Mouse (Mus musculus) adrenal gland (tissue): ENCODE measurements at regions not wholly inside any gene's neighbourhood (a gene's known extent, or its start where the extent isn't known, plus 50 kb on each side); places are given as distances from the start of the nearest gene placed in this dataset.
"Not testable (repeated sequence)": the region's sequence is repeated elsewhere in the genome, so short reads cannot be mapped to it uniquely, and the experiment has no call there.

Source experiments
- intact Hi-C: fragments of 180-260 bp; cut with DNase I; formaldehyde crosslinking; loops from one replicate; pipeline ENCODE4 v1.15.1; 2025

DNA sequence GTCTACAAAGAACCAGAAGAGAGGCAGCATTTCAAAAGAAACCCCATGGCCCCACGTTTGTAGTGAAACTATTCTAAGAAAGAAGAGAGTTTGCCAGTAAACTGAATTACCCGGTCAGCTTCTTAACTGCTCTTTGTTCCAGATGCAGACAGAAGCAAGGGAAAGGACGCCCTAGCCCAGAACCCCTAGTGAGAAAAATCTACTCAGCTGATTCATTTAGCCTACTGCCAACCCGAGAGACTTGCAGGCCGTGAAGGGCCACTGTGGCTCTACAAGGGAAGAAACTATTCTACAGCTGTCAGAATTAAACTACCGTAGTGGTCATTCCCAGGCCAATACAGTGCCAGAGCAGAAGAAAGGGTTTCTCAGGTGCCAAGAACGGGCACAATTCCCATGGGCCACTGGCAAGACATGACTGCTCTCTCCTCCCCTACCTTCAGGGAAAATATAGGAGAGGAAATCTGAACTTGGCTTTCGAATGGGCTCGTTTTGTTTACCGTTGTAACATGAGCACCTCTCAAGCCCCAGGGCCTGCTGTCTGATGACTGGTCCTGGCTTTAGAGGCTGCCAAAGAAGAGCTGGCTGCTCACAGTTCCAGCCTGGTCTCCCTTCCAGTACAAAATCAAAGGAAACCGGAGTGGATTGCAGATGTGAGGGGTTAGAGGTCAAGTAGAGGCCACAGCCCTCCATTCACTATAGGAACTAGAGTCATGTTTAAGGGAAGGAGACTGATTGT is 111.7 kb upstream of the Dlg1 start:
- intact Hi-C loops: no loop called here

GRCm38 (mm10) chr16:31553361-31554146 is 109.7 kb upstream of the Dlg1 start:
- intact Hi-C loops: no loop called here

- intact Hi-C loops: no loop called here
Measured at GRCm38 (mm10) chr16:31560426-31560825, 102.8 kb upstream of the Dlg1 start.

DNA sequence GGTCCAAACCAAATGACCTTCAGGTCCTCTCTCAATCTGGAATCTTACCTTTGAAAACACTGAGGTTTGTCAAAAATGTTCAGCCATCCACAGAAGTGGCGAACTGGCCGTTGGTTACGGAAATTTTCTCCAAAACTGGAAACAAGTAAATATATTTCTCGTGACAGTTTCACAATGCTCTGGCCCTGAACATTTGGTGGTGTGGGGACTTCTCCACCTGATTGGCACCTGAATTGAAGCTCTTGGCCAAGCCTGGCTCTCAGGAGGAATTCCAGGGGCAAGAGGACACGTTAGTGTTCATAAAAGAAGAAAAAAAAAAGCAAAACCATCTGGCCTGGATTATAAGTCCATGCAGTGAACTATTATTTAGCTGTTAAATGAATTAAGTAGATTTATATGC is 98.3 kb upstream of the Dlg1 start:
- intact Hi-C loops: no loop called here

DNA sequence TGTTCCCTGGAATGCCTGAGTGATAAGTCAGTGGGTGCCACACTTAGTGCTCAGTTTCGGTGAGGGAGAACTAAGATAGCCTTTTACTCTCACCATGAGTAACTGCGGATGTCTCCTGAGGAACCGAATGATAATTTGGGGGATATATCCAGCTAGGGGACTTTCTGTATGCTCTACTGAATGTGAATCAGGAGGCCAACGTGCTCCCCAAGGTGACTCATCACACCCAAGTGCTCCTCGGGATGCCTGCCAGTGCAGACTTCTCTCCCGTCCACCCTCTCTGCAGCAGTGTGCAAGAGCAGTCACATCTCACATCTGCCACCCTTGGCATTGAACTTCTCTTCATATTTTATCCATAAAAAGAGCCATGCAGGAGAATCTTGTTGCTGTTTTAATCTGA is 94.9 kb upstream of the Dlg1 start:
- intact Hi-C loops: no loop called here

DNA sequence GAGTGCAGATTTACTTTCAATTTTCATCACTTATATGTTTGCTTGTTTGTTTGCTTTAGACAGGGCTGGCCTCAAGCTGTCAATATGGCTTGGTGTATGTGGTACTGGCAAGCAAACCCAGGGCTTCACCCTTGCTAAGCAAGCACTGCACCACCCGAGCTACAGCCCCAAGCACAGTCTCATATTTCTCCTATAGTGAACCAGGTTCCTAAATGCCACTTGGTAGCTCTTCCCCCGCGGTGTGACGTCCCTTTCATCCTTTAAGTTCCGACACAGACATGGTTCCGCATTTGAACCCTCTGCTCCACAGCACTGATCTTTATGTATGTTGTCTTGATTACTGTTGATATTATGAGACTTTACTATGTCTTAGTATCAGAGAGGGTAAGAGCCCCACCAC is 93.4 kb upstream of the Dlg1 start:
- intact Hi-C loops: no loop called here

DNA sequence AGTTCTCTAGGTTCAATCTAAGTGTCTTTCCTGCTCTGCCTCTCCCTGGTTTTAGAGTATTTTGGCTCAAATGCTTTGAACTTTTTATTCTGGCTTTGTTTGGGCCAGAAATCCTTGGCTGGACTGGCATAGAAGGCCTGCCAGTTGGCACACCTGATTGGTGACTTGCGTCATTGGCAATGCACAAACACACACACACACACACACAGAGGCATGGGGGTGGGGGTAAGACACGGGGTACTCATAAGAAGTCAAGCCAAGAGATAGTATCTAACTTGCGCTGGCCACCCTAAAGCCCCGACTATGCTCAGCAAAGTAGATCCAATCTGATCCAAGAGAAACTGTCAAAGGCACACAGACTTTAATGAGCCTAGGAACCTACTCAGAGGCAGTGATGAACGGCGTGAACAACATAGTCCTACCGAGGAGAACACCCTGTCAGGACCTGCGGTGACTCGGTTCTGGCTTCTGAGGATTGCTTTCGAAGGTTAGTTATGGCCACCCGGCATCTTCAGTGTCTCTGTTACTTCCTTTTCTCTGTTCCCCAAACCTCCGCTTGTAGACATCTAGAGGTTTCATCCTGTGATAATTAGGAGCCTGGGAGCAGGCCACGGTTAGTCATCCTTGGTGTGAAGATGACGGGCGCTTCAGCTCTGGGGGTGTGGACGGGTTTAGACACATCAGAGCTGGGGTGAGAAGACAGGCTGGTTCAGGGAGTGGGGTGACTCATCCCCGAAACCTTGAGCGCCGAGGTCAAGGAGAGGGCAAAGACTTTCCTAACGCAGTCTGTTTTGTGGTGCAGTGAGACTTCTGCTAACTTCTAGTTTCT is 92.7 kb upstream of the Dlg1 start:
- intact Hi-C loops: no loop called here

GRCm38 (mm10) chr16:31573833-31574232 is 89.4 kb upstream of the Dlg1 start:
- intact Hi-C loops: not testable (repeated sequence)

- intact Hi-C loops: not testable (repeated sequence)
Measured at GRCm38 (mm10) chr16:31575646-31576045, 87.6 kb upstream of the Dlg1 start.

DNA sequence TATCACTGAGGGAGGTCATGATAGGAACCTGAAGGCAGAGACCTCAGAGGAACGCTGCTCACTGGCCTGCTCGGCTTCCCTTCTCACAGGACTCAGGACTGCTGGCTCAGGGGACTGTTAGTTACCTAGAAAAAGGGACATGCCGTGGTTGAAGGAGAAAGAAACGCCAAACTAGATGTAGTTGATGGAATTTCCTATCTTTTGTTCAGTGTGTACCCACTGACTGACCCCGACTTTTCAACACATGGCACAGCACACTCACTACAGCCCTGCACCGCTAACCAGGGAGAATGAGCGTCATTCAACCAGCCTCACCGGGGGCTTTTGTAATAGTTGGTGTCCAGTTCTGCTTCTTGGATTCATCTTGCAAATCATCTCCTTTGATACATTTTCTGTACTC is 86.8 kb upstream of the Dlg1 start:
- intact Hi-C loops: no loop called here

DNA sequence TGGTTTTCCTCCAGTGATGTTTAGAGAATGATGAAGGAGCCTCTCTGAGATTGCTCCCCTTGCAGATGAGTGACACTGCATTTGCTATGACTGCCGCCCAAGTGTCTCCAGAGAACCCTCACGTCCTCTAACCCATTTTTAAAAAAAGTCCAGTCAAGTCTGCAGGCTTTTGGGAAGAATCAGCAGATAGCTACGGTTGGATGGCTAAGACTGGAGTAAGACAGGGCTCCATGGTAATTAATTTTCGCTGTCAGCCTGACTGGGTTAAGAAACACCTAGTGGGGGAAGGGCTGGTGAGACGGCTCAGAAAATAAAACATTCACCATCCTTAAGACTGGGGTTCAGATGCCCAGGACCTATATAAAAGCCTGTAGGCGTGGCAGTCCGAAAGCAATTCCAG is 85.9 kb upstream of the Dlg1 start:
- intact Hi-C loops: no loop called here

- intact Hi-C loops: no loop called here
Measured at GRCm38 (mm10) chr16:31579318-31579717, 83.9 kb upstream of the Dlg1 start.

- intact Hi-C loops: no loop called here
Measured at GRCm38 (mm10) chr16:31580779-31581178, 82.5 kb upstream of the Dlg1 start.

GRCm38 (mm10) chr16:31582885-31583284 is 80.4 kb upstream of the Dlg1 start:
- intact Hi-C loops: no loop called here

- intact Hi-C loops: no loop called here
Measured at GRCm38 (mm10) chr16:31583627-31584026, 79.6 kb upstream of the Dlg1 start.

- intact Hi-C loops: no loop called here
Measured at GRCm38 (mm10) chr16:31584216-31584823, 78.9 kb upstream of the Dlg1 start.

- intact Hi-C loops: no loop called here
Measured at GRCm38 (mm10) chr16:31587036-31587435, 76.2 kb upstream of the Dlg1 start.

DNA sequence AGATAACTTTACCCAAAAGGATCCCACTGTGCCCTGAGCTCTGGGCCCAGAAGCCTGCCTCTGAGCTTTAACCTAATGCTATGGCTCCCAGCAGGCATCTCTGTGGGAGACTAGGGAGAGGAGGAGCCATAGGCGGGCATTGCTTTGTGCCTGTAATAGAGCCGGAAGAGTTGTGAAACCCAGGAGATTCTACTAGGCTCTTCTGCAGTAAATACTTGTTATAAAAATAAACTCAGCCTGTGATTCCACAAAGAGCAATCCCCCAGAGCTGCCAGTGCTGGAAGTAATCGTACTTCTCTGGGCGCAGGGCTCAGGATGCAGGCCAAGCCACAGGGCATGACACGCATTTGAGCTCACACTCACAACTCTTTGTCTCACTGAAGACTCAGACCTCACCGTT is 73.7 kb upstream of the Dlg1 start:
- intact Hi-C loops: no loop called here

DNA sequence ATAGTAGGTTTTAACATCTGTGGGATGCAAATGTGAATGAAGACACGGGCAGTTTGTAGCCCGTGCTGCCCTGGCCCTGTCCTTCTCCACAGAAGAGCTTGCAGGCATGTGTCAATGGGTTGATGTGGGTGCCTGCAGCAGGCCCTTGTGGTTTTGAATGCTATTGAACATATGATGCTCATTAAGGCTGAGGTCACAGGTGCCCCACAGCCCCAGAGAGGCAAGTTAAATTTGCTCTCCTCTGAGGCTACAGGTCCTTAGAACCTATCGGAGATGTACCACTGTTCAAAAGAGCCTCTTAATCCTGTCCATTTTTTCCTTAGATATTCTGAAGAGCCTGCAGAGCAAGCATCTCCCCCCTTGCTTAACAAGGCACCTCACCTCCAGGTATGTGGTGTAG is 71.7 kb upstream of the Dlg1 start:
- intact Hi-C loops: no loop called here

- intact Hi-C loops: no loop called here
Measured at GRCm38 (mm10) chr16:31592014-31592871, 71.0 kb upstream of the Dlg1 start.
